Mouse (Mus musculus): Measurements from ENCODE around the gene Klhl12. TPM values are rescaled to one million over a fixed set of nuclear protein-coding genes. Genes with fewer than 3 reads are reported as not detected.
"Not testable (repeated sequence)": the region's sequence is repeated elsewhere in the genome, so short reads cannot be mapped to it uniquely, and the experiment has no call there.

Gene Klhl12
- polyA plus RNA-seq, 1 experiment from 2014 or later = 35.3 TPM

DNA sequence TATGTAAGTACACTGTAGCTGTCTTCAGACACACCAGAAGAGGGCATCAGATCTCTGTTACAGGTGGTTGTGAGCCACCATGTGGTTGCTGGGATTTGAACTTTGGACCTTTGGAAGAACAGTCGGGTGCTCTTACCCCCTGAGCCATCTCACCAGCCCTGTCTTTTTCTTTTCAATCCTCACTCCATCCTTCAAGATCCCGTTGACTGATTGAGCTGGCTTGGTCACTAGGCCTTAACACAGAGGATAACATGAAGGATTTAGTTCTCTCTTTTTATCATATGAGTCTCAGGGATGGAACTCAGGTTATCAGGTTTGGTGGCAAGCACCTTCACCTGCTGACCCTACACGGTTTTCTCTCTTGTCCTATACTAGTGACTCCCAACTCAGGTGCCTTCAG lies 6.8 kb upstream of the Klhl12 start:
- not testable (repeated sequence) for H3K36me3 ChIP-seq (replicated peaks); H3K4me1 ChIP-seq (replicated peaks); H3K9ac ChIP-seq; H3K27ac ChIP-seq (replicated peaks); ATAC-seq (ENCODE audit: insufficient read depth); H3K9me3 ChIP-seq (replicated peaks); H3K4me2 ChIP-seq; H3K27me3 ChIP-seq; H3K4me3 ChIP-seq (replicated peaks)
- WGBS (ENCODE audit: insufficient replicate concordance) = 56% methylated on average over 3 of the region's 3 CpGs

DNA sequence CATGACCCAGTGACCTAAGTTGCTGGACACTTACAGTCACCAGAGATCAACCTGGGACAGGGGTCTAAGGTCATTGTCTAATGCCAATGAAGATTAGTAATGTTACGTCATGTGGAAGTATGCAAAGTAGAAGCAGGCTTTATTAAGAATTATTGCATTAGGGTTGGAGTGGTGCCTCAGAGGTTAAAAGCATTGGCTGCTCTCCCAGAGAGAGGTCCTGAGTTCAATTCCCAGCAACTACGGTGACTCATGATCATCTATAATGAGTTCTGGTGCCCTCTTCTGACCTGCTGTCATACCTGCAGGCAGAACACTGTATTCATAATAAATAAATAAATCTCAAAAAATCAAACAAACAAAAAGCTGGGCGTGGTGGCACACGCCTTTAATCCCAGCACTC lies 5.1 kb upstream of the Klhl12 start:
- 75% methylated on average over 4 of the region's 4 CpGs for WGBS (ENCODE audit: insufficient replicate concordance)
- no peak for ATAC-seq (ENCODE audit: insufficient read depth)
- Histone ChIP-seq H3K36me3 (replicated peaks) (no peaks in the 10 kb centered on the region), H3K27me3 (no peaks in the 10 kb centered on the region; the same call in 1 of the 2 replicates), H3K9ac (no peak overlapping the region), H3K4me3 (replicated peaks) (no peak overlapping the region), H3K4me2 (no peak overlapping the region), H3K4me1 (replicated peaks) (peaks cover 11% of the 10 kb centered on the region), H3K9me3 (replicated peaks) (no peaks in the 10 kb centered on the region), H3K27ac (replicated peaks) (no peak overlapping the region)

DNA sequence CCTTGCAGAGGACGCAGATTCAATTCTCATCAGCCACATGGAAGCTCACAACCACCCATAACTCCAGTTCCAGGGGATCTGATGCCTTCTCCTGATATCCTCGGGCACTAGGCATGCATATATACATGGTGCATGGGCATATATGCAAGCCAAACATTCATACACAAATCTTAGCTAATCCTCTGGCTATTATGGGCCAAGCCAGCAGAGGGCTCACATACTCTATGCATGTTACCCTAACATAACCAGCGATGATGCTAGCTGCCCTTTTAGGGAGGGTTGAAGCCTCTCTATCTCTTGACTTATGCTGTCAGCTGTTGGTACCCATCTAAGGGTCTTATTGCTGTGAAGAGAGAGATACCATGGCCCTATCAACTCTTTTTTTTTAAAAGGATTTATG lies 4.3 kb upstream of the Klhl12 start:
- ATAC-seq (ENCODE audit: insufficient read depth) = no peak
- Histone ChIP-seq H3K27ac (replicated peaks) (no peak overlapping the region), H3K4me3 (replicated peaks) (no peak overlapping the region), H3K27me3 (no peaks in the 10 kb centered on the region; the same call in 1 of the 2 replicates), H3K36me3 (replicated peaks) (no peaks in the 10 kb centered on the region), H3K9ac (no peak overlapping the region), H3K9me3 (replicated peaks) (no peaks in the 10 kb centered on the region), H3K4me1 (replicated peaks) (peaks cover 10% of the 10 kb centered on the region), H3K4me2 (no peak overlapping the region)
- 28% methylated on average over 3 of the region's 3 CpGs for WGBS (ENCODE audit: insufficient replicate concordance)

DNA sequence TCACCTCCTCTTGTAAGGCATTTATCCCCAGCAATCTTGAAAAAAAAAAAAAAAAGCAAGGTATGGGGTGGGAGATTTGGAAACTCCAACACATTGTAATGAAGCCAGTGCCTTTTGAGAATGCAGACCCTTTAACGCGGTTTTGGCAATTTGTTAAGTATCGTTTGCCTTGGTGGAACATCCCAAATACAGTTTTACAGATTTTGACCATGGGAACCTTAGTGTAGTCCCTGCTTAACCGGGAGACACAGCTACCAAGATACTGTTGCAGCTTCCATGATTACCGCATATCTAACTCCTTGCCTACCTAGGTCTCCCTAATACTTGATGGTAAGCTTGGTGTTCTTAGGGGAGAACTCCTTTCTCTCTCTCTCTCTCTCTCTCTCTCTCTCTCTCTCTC lies 729 bp downstream of the Klhl12 start:
- Histone ChIP-seq H3K27ac (replicated peaks) (peak overlapping the region; percentile 96), H3K4me1 (replicated peaks) (peaks cover 55% of the 10 kb centered on the region), H3K9me3 (replicated peaks) (no peaks in the 10 kb centered on the region)

DNA sequence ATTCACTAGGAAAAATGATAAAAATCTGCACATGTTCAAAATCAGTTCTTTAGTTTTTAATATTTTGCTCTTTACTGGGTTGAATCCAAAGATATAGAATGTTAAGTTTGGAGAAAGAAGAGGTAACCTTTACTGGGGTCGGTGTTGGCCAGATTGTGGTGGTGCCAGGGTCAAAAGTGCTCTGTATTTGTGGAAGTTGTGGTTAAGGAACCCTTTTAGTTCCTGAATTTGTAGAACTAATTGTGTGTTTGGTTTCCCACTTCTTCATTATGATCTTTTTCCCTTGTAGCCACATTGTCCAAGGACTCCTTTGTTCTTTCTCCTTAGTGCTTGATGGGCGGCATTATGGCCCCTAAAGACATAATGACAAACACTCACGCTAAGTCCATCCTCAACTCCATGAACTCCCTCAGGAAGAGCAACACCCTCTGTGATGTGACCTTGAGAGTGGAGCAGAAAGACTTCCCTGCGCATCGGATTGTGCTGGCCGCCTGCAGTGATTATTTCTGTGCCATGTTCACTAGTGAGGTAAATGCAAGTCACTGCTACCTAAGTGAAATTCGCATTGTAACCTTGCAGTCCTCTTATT lies 2.9 kb downstream of the Klhl12 start:
- Histone ChIP-seq H3K4me1 (replicated peaks) (peaks cover 74% of the 10 kb centered on the region), H3K4me2 (peak overlapping the region; percentile 79)
- ATAC-seq (ENCODE audit: insufficient read depth) = no peak

More for the DNA sequence above, 729 bp downstream of the Klhl12 start:
- Histone ChIP-seq H3K27me3 (no peaks in the 10 kb centered on the region; the same call in 1 of the 2 replicates), H3K36me3 (replicated peaks) (peaks cover 27% of the 10 kb centered on the region), H3K9ac (peak overlapping the region; percentile 99), H3K4me3 (replicated peaks) (peak overlapping the region; percentile 99), H3K4me2 (peak overlapping the region; percentile 79)
- no peak for ATAC-seq (ENCODE audit: insufficient read depth)
- WGBS (ENCODE audit: insufficient replicate concordance) = 13% methylated on average over 5 of the region's 5 CpGs

DNA sequence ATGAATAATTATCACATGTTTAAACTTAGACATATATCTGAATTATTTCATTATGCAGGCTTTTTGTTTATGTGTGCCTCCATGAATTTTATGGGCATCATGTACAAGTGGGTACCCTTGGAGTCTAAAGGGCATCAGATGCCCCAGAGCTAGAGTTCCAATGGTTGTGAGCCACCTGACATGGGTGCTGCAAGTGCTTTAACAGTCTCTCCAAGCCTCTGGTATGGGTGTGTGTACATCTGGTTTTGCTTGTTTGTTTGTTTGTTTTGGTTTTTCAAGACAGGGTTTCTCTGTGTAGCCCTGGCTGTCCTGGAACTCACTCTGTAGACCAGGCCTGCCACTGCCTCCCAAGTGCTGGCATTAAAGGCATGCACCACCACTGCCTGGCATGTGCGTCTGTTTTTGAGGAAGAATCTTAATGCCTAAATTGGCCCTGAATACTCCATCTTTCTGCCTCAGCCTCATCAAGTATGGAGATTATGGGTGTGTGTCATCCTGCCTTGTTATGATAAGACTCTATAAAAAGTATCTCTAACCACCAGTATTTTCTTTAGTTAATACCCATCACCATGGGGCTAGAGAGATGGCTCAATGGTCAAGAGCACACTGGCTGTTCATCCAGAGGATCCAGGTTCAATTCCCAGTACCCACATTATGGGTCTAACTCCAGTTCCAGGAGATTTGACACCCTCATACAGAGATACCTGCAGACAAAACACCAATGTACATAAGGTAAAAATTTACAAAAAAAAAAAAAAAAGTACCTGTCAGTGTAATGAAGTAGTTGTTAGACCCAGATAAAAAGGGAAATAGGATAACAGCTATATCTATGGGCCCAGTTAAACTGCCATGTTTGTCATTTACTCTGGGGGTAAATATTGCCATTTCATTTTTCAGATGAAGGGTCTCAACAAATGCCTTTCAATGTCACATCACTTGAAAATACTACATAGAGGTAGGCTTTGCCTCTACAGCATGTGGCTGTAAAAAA lies 5.3 kb downstream of the Klhl12 start:
- ATAC-seq (ENCODE audit: insufficient read depth) = peak; percentile 99

More for the DNA sequence above, 2.9 kb downstream of the Klhl12 start:
- WGBS (ENCODE audit: insufficient replicate concordance) = 79% methylated on average over 7 of the region's 7 CpGs
- no peaks in the 10 kb centered on the region; the same call in 1 of the 2 replicates for H3K27me3 ChIP-seq
- no peak overlapping the region for H3K4me3 ChIP-seq (replicated peaks)
- no peaks in the 10 kb centered on the region for H3K9me3 ChIP-seq (replicated peaks)
- H3K9ac ChIP-seq = no peak overlapping the region
- peaks cover 47% of the 10 kb centered on the region for H3K36me3 ChIP-seq (replicated peaks)
- H3K27ac ChIP-seq (replicated peaks) = peak overlapping the region; percentile 39; the same call in 1 of the 2 replicates

DNA sequence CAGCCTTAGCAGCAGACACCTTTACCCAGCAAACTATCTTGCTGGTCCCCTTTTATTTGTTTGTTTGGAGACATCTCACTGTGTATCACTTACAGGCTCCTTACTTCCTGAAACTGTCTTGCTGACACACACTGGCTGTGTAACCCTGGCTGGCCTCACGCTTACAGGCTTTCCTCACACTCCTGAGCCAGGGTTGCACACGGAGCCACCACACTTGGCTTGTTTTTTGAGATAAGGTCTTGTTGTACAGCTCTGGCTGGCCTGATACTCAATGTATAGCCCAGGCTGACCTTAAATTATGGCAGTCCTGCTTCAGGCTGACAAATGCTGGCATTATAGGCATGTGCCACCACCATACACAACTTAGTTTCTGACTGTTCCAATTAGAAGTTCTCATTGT lies 29.3 kb downstream of the Klhl12 start:
- Histone ChIP-seq H3K27ac (replicated peaks) (peak overlapping the region; percentile 48; the same call in 1 of the 2 replicates), H3K36me3 (replicated peaks) (peaks cover 94% of the 10 kb centered on the region), H3K4me2 (0 out of 2 replicates have a peak overlapping the region, but pooled peaks have one; percentile 3), H3K27me3 (no peaks in the 10 kb centered on the region), H3K4me1 (replicated peaks) (peaks cover 15% of the 10 kb centered on the region), H3K9ac (no peak overlapping the region), H3K4me3 (replicated peaks) (no peak overlapping the region), H3K9me3 (replicated peaks) (no peaks in the 10 kb centered on the region)
- ATAC-seq (ENCODE audit: insufficient read depth) = peak; percentile 86
- 25% methylated on average over 2 of the region's 2 CpGs for WGBS (ENCODE audit: insufficient replicate concordance)

More for the DNA sequence above, 5.3 kb downstream of the Klhl12 start:
- H3K27me3 ChIP-seq = no peaks in the 10 kb centered on the region
- 24% methylated on average over 1 of the region's 1 CpGs for WGBS (ENCODE audit: insufficient replicate concordance)
- H3K27ac ChIP-seq (replicated peaks) = peak overlapping the region; percentile 96
- H3K4me2 ChIP-seq = peak overlapping the region; percentile 61
- H3K36me3 ChIP-seq (replicated peaks) = peaks cover 68% of the 10 kb centered on the region
- peak overlapping the region; percentile 16 for H3K9ac ChIP-seq
- H3K9me3 ChIP-seq (replicated peaks) = no peaks in the 10 kb centered on the region
- H3K4me3 ChIP-seq (replicated peaks) = peak overlapping the region; percentile 29; the same call in 1 of the 2 replicates
- peaks cover 71% of the 10 kb centered on the region for H3K4me1 ChIP-seq (replicated peaks)

DNA sequence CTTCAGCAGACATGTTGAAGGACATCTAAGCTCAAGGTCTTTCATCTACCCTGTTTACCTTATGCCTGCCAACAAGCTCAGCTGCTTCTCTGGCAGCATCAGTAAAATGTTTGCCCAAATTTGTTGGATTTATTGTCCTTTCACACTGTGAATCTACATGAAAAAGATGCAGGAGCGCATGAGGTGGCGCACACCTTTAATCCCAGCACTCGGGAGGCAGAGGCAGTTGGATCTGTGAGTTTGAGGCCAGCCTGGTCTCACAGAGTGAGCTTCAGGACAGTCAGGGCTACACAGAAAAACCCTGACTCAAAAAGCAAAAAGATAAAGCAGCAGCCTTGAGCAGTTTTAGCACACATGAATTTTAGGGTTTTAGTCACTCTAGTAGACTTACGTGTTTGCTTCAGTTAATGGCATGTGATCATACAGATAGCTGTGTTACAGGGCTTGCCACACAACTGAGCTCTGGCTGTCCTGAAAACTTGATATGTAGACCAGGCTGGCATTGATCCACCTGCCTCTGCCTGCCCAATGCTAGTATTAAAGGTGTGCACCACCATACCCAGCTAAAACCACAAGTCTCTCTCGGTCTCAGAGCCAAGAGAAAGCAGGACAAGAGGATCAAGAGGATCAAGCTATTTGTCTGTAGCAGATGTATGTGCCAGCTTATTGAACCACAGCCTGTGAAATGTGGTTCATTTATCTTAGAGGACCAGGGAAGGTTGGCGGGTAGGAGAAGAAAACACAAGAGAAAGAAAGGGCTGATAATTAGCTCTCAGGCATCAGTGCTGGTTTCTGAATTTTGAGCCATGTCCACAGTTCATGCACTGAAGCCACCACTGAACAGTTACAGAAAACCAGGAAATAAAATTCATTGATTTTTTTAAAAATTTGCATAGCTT lies 35.8 kb downstream of the Klhl12 start:
- Histone ChIP-seq H3K9me3 (replicated peaks) (no peaks in the 10 kb centered on the region), H3K4me1 (replicated peaks) (peaks cover 42% of the 10 kb centered on the region), H3K27ac (replicated peaks) (peak overlapping the region; percentile 73), H3K4me2 (0 out of 2 replicates have a peak overlapping the region, but pooled peaks have one; percentile 2), H3K27me3 (no peaks in the 10 kb centered on the region), H3K9ac (peak overlapping the region; percentile 8; the same call in 1 of the 2 replicates), H3K4me3 (replicated peaks) (no peak overlapping the region), H3K36me3 (replicated peaks) (peaks cover 59% of the 10 kb centered on the region)
- WGBS (ENCODE audit: insufficient replicate concordance) = 55% methylated on average over 6 of the region's 6 CpGs
- no peak for ATAC-seq (ENCODE audit: insufficient read depth)

DNA sequence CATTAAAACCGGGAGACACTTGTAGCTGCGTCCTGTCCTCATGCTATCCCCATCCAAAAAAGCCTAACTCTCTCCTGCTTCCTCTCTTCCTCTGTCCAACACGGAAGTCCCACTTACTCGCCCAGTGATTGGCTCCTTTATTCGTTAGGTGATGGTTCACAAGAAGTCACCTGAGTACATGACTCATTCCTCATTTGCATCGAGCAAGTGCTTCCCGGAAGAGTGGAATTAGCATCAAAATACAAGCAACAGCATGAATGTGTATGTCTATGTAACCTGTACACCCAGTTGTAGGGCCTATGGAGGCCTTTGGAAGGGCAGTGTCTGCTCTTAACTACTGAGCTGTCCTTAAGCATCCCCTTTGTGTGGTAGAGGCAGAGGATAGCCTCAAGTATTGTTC lies 36.9 kb downstream of the Klhl12 start:
- Histone ChIP-seq H3K9me3 (replicated peaks) (no peaks in the 10 kb centered on the region), H3K4me2 (no peak overlapping the region), H3K9ac (no peak overlapping the region), H3K36me3 (replicated peaks) (peaks cover 53% of the 10 kb centered on the region), H3K4me3 (replicated peaks) (no peak overlapping the region), H3K27ac (replicated peaks) (peak overlapping the region; percentile 73; the same call in 1 of the 2 replicates), H3K27me3 (no peaks in the 10 kb centered on the region), H3K4me1 (replicated peaks) (peaks cover 49% of the 10 kb centered on the region)
- WGBS (ENCODE audit: insufficient replicate concordance) = 76% methylated on average over 7 of the region's 7 CpGs
- no peak for ATAC-seq (ENCODE audit: insufficient read depth)

DNA sequence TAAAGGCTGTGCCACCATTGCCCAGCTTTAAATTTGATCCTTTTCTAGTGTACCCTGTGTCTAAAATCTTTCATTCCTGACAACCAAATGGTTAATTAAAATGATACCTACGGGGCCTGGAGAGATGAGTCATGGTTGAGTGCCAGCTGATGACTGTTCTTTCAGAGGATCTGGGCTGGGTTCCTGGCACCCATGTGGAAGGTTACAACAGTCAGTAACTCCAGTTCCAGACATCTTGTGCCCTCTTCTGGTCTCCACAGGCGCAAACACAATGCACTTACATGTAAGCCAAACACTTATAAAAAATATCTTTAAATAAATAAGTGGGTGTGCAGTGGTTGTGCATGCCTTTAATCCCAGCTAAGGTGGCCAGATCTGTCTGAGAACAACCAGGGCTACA lies 38.2 kb downstream of the Klhl12 start:
- WGBS (ENCODE audit: insufficient replicate concordance) = 85% methylated on average over 2 of the region's 2 CpGs
- Histone ChIP-seq H3K9me3 (replicated peaks) (no peaks in the 10 kb centered on the region), H3K4me2 (peak overlapping the region; percentile 84), H3K36me3 (replicated peaks) (peaks cover 41% of the 10 kb centered on the region), H3K27me3 (no peaks in the 10 kb centered on the region), H3K9ac (0 out of 2 replicates have a peak overlapping the region, but pooled peaks have one; percentile 78), H3K4me3 (replicated peaks) (peak overlapping the region; percentile 84; the same call in 1 of the 2 replicates), H3K27ac (replicated peaks) (peak overlapping the region; percentile 96), H3K4me1 (replicated peaks) (peaks cover 50% of the 10 kb centered on the region)
- no peak for ATAC-seq (ENCODE audit: insufficient read depth)

Data from liver, embryonic 15.5 days (tissue).